15 mouse cellular contexts compared by ENCODE assay signal in the genomic region with DNA sequence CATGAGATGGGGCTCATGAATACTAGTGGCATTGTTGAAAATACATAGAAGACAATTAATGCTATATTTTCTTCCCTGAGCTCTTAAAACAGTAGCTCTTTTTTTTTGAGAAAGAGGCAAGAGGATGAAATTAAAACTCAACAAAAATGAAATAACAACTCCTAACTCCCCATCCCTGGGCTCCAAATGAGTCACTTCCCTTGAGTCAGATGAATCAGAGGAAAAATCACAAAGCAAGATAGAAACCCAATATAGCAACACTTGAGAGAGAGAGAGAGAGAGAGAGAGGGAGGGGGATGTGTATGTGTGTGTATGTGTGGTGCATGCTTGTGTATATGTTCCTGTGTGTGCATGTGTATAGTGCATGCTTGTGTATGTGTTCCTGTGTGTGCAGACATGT.
"Had no signal": no experiment of that assay in that cellular context is flagged by ENCODE, and none has a peak within 500 bp of the region (broad histone marks: within the 10 kb centered on the region; RNA-seq: fewer than 3 reads in every experiment).

No protein-coding gene starts in this region.

- H3K27ac ChIP-seq: kidney, postnatal 0 days; limb, embryonic 13.5 days; liver, embryonic 14.5 days; midbrain, embryonic 15.5 days; neural tube, embryonic 13.5 days; stomach, postnatal 0 days had no signal

- H3K27me3 ChIP-seq: limb, embryonic 13.5 days; midbrain, embryonic 15.5 days; neural tube, embryonic 13.5 days had no signal

- H3K4me1 ChIP-seq: limb, embryonic 13.5 days; midbrain, embryonic 15.5 days; neural tube, embryonic 13.5 days had no signal

- H3K36me3 ChIP-seq: midbrain, embryonic 15.5 days; neural tube, embryonic 13.5 days had no signal

- H3K4me3 ChIP-seq: limb, embryonic 13.5 days; midbrain, embryonic 15.5 days; neural tube, embryonic 13.5 days had no signal

- DNase-seq: kidney, adult 8-10 months; kidney, postnatal 36 days; layer of hippocampus, adult 9-11 months; layer of hippocampus, postnatal 36 days; lung, adult 18-20 months; right cerebral cortex, adult 18-20 months; thymus, adult 18-20 months; thymus, postnatal 14 days had no signal

- H3K9ac ChIP-seq: limb, embryonic 13.5 days; liver, embryonic 14.5 days; midbrain, embryonic 15.5 days; neural tube, embryonic 13.5 days had no signal

- ATAC-seq: midbrain, embryonic 15.5 days had no signal

- H3K4me2 ChIP-seq: limb, embryonic 13.5 days; midbrain, embryonic 11.5 days; midbrain, embryonic 15.5 days; neural tube, embryonic 13.5 days had no signal

- H3K9me3 ChIP-seq: limb, embryonic 13.5 days; midbrain, embryonic 15.5 days; neural tube, embryonic 13.5 days had no signal
